Mouse (Mus musculus) cerebellum, postnatal 14 days (tissue): ENCODE measurements around the gene Gm4559.
A peak's percentile ranks its signal among the peaks of the same experiment; 100 is the strongest.
"Not testable (repeated sequence)": the region's sequence is repeated elsewhere in the genome, so short reads cannot be mapped to it uniquely, and the experiment has no call there.

ENCODE experiments used
- DNase-seq, 2 experiments: peaks; one replicate each; pipeline ENCODE4 v3.0.0; 2021; ENCODE audit warnings: mixed read lengths in 2 of 2

Gm4559 gene

DNA sequence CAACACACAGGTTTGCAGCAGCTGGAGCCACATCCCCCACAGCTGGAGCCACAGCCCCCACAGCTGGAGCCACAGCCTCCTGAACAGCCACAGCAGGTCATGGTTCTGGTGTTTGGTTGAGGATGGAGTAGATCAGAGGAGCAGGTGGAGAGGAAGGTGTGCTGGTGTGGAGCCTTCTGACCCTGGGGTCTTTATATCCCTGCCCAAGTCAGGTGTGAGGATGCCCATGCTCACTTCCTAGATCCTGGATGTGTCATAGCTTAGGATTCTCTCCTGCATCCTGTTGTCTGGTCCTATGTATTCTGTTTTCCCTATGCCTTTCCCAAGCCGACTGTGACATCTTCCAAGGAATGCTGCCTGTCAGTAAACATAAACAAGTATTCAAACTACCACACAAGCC lies 15.9 kb downstream of the Gm4559 start, which contains the start of gene Gm2431:
TSS of gene Gm2431 (minus strand) at position 101 of the 400 bp plus-strand sequence.
- DNase-seq: not testable (repeated sequence)

DNA sequence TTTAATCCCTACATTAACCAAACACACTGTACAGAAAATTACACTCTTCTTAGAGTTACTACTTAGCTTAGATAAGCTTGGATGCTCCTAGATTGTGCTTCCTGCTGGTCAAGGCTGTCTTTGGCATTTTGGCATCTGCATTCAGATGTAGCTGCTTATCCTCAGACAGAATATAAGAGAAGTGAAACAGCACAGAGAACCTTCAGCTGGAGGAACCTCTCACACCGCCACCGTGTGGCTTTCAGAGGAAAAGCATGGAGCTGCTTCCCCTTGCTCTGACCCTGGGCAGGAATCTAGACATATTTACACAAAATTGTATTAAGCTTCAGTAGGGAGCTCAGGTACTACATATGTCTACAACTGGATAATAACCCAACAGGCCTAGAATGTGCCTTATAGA lies 18.6 kb downstream of the Gm4559 start:
- peak; percentile 61 to 65 for DNase-seq

DNA sequence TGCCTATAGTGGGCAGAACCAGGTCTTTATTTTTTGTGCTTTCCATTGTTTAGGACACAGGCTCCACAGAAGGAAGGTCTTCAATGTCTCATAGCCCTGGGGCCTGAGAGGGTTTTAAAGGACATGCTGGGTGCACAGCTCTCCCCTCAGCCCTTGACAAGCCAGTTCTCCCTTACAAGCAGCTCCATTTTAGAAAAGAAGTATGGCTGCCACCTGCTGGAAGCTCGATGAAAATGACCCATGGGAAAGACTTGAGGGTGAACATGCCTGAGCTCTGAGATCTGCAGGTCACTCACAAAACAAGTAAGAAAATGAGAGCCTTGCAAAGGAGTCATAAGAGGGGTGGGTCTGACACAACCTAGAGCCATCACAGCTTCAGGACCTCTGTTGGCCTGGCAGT lies 24.3 kb downstream of the Gm4559 start:
- DNase-seq: peak; percentile 71 to 78

DNA sequence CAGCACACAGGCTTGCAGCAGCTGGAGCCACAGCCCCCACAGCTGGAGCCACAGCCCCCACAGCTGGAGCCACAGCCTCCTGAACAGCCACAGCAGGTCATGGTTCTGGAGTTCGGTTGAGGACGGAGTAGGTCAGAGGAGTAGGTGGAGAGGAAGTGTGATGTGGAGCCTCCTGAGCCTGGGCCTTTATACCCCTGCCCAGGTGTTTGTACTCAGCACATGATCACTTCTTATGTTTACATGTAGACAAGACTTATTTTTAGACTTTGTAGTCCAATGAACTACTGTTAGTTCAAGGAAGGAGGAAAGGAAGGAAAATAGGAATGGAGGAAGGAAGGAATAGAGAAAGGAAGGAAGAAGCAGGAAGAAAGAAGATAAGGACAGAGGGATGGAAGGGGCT lies 33.2 kb downstream of the Gm4559 start, which contains the start of gene Gm40460:
TSS of gene Gm40460 (minus strand) at position 101 of the 400 bp plus-strand sequence.
- DNase-seq: no peak

DNA sequence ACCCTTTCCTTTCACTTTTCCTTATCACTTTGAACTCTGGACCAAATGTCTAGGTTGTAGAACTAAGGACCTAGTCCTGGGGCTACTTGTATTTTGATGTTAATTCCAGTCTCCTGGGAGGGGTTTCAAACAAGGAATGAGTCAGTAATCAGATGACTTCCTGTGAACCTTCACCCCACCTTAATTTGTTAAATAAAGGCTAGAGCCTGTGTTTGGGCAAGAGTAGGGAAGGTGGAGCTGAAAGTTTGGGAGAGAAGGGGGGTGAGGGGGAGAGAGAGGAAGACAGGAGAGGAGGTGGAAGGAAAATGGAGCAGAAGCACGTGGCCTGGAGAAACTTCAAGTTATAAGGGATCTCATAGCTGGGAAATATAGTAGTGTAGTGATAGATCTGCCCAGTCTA lies 42.6 kb downstream of the Gm4559 start:
- no peak for DNase-seq

DNA sequence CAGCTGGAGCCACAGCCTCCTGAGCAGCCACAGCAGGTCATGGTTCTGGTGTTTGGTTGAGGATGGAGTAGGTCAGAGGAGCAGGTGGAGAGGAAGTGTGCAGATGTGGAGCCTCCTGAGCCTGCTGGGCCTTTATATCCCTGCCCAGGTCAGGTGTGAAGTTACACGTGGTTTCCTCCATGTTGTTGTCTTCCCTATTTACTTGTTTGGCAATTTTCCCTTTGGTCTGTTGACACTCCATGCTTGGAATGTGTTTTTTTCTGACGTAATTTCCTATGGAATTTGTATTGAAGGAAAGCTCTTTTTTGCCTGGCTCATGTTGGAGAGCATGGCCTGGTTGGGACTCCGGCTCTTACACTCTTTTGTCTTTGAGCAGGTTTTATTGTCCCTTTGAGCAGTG lies 44.3 kb downstream of the Gm4559 start, which contains the start of gene Krtap5-5:
TSS of gene Krtap5-5 (minus strand) at position 101 of the 400 bp plus-strand sequence.
- DNase-seq: not testable (repeated sequence)

DNA sequence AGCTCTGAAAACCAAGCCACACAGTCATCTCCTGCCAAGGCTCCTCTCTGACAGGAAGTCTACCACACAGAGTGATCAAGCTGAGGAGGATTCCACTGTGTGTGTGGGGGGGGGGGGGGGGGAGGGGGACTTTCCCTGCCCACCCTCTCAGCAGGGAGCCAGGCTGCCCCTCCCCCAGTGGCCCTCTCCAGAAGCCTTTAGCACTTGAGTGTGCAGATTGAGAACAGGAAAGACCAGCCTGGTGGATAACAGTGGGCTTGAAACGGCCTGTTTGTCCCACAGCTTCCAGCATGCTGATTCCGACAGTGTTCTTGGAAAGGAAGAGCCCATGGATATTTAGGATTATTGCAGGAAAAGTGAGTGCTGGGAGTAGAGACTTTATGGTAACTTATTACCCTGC lies 49.6 kb downstream of the Gm4559 start:
- peak; percentile 4 to 20 for DNase-seq
